In genomic region chr11:120216540-120217324, GRCm38 (mm10) we compare ENCODE assay signal across 8 mouse cellular contexts. TPM values are rescaled to one million over a fixed set of nuclear protein-coding genes. Genes with fewer than 3 reads are reported as not detected.
A peak's percentile ranks its signal among the peaks of the same experiment; 100 is the strongest.
DNase-seq lines count a peak whose midpoint lies in the region; ATAC-seq and TF ChIP-seq lines count a peak whose summit lies in the region.

No protein-coding gene starts in this region.

- H3K9ac ChIP-seq in midbrain, embryonic 13.5 days (replicated peaks): peak overlapping the region; percentile 53

- peak overlapping the region; percentile 55 for H3K27ac ChIP-seq in gastrocnemius, adult 2 months
- peak overlapping the region; percentile 96 for H3K27ac ChIP-seq in midbrain, embryonic 13.5 days

- H3K4me2 ChIP-seq in midbrain, embryonic 13.5 days (replicated peaks): peak overlapping the region; percentile 31

- no peak for TF ChIP-seq CTCF in gastrocnemius, adult 2 months (IDR thresholded peaks at IDR 0.05)

- DNase-seq in gastrocnemius, adult 2 months: peak; percentile 24
- no peak for DNase-seq in gastrocnemius, postnatal 10 days
- peak; percentile 40 to 71 for DNase-seq in kidney, postnatal 25 days
- no peak for DNase-seq in right cerebral cortex, postnatal 36 days (ENCODE audit: low spot score in 2 of 2)
- DNase-seq in adrenal gland, adult 2 months: no peak
- no peak for DNase-seq in cerebellum, adult 11-12 months

- peak; percentile 51 for ATAC-seq in granulocyte monocyte progenitor cell, adult 5-6 weeks (replicated peaks; ENCODE audit: poor library complexity, severe bottlenecking)
- ATAC-seq in midbrain, embryonic 13.5 days: peak; percentile 94

- H3K36me3 ChIP-seq in midbrain, embryonic 13.5 days: no peaks in the 10 kb centered on the region

- peaks cover 46% of the 10 kb centered on the region for H3K4me1 ChIP-seq in midbrain, embryonic 13.5 days (replicated peaks)

- no peaks in the 10 kb centered on the region; the same call in 1 of the 2 replicates for H3K9me3 ChIP-seq in midbrain, embryonic 13.5 days

- H3K27me3 ChIP-seq in midbrain, embryonic 13.5 days: no peaks in the 10 kb centered on the region

- intact Hi-C loops in gastrocnemius, adult 2 months (cut with DNase I): no loop called here

- no peak overlapping the region for H3K4me3 ChIP-seq in gastrocnemius, adult 2 months
- H3K4me3 ChIP-seq in midbrain, embryonic 13.5 days (replicated peaks): 0 out of 2 replicates have a peak overlapping the region, but pooled peaks have one; percentile 0

- 5% methylated on average over 11 of the region's 11 CpGs for WGBS in midbrain, embryonic 13.5 days

RNA-seq across cellular contexts. Expression of gene Bahcc1, which starts 16.0 kb away (rescaled TPM):
- 1 to 10 TPM; 3.5 to 5.3 TPM for total RNA-seq in gastrocnemius, adult 2 months (2021)
- total RNA-seq in gastrocnemius, postnatal 10 days (2021): 10 to 100 TPM in 1 of 2 experiments, 1 to 10 TPM in 1; 6.4 to 10.5 TPM
- total RNA-seq in granulocyte monocyte progenitor cell, adult 5-6 weeks (2014; fragmentation: Nextera tagmentation): 22.5 and 22.9 TPM in 2 replicates
- total RNA-seq in granulocyte monocyte progenitor cell, adult 5-6 weeks (2017): 4.7 and 5.9 TPM in 2 replicates
- polyA plus RNA-seq in midbrain, embryonic 13.5 days (2015; fragmentation: Nextera tagmentation; extraction: Ambion mirVana): 17.4 and 19.5 TPM in 2 replicates
- total RNA-seq in adrenal gland, adult 2 months (2021): 10 to 100 TPM in 1 of 2 experiments, 1 to 10 TPM in 1; 9.2 to 21.9 TPM
- 17.9 and 19.5 TPM in 2 replicates for polyA plus RNA-seq in adrenal gland, adult 2 months (2012; rRNA removed)

Comparison
In these comparisons a context has a peak if more than half of its experiments do, and no peak if none do; other contexts are left out.
1. DNase-seq: peak in gastrocnemius, adult 2 months (single experiment) and kidney, postnatal 25 days (2 of 2); none in gastrocnemius, postnatal 10 days (single experiment), right cerebral cortex, postnatal 36 days (0 of 2), adrenal gland, adult 2 months (single experiment) and cerebellum, adult 11-12 months (single experiment).